Mouse (Mus musculus): ENCODE data around the gene Cldn7.

The Cldn7 gene

GRCm38 (mm10) chr11:70017199-70017767 is 52.7 kb downstream of the Cldn7 start:
- no peak for DNase-seq
